Mouse (Mus musculus) brain, embryonic 14.5 days (tissue): ENCODE measurements around the gene Fgr.

Source experiments
- CTCF ChIP-seq: fragments of 200-500 bp; IDR thresholded peaks from 2 replicates; pipeline ENCODE4 v1.5.1; 2012; ENCODE audit warnings: inconsistent platforms, mild to moderate bottlenecking, moderate library complexity, borderline replicate concordance; ENCODE audit not compliant: insufficient read depth, insufficient read length; ENCODE audit errors: extremely low read depth
- POLR2A ChIP-seq: fragments of 200-500 bp; IDR thresholded peaks from 2 replicates; pipeline ENCODE4 v1.6.1; 2012; ENCODE audit warnings: mild to moderate bottlenecking, inconsistent platforms, borderline replicate concordance; ENCODE audit not compliant: poor library complexity, insufficient read depth, insufficient read length, severe bottlenecking; ENCODE audit errors: extremely low read depth

- no peak for TF ChIP-seq CTCF
- no peak for TF ChIP-seq POLR2A
These were observed 7.7 kb downstream of the Fgr start for GRCm38 (mm10) chr4:132981621-132982020.
